Mouse (Mus musculus): Measurements from ENCODE around the gene Arhgdib. TPM values are rescaled to one million over a fixed set of nuclear protein-coding genes. Genes with fewer than 3 reads are reported as not detected.

The Arhgdib gene
- polyA plus RNA-seq, 1 experiment from 2014 or later = 16.6 TPM

DNA sequence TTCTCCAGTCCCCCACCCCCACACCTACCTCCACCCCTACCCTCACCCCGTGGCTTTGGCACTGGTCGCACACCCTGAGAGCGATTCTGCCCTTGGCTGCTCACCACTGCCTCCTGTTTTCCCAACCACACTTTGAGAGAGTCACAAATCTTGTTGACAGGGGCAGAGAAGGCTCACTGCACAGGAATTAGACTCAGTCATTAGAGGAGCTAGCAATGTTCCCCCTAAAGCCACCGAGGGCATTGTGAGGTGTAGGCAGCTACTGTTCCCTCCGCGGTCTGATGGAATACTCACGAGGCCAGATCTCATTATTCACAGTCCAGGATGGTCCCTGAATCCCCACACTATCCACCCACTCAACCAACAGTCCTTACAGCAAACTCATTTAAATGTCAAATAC lies 15.4 kb upstream of the Arhgdib start:
- no peak for DNase-seq
- Histone ChIP-seq H3K4me2 (ENCODE audit: low read length) (no peak overlapping the region), H3K27ac (replicated peaks; ENCODE audit: low read depth, low read length) (no peak overlapping the region), H3K4me3 (replicated peaks; ENCODE audit: low read depth, low read length) (no peak overlapping the region), H3K27me3 (ENCODE audit: control insufficient read depth, insufficient read depth, low read length) (no peaks in the 10 kb centered on the region), H3K9ac (replicated peaks; ENCODE audit: low read length) (no peak overlapping the region), H3K9me3 (ENCODE audit: control insufficient read depth, low read length) (no peaks in the 10 kb centered on the region), H3K4me1 (ENCODE audit: control insufficient read depth, insufficient read depth, low read length) (no peaks in the 10 kb centered on the region), H3K36me3 (ENCODE audit: control insufficient read depth, insufficient read depth, low read length) (no peaks in the 10 kb centered on the region)
- WGBS = 67% methylated on average over 7 of the region's 7 CpGs
- no peak for ATAC-seq (ENCODE audit: low FRiP score, low TSS enrichment)

DNA sequence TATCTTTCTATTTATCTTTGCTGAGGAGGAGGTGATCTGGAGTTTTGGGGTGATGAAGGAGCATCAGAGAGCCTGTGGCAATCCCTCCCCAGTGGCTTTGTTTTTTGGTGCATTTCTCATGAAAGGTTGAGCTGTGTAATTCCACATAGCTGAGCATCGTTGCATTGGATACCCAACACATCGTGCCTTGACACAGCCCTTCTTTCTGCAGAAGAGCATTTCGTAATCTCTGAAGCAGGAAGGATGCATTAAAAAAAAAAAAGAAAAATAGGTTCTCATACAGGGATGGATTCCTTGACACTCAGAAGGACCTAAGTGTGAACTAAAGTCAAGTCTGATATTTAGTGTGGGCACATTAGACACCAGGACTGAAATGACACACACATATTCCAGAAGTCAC lies 13.5 kb upstream of the Arhgdib start:
- DNase-seq (no peak), ATAC-seq (ENCODE audit: low FRiP score, low TSS enrichment) (no peak)
- no peaks in the 10 kb centered on the region for H3K4me1 ChIP-seq (ENCODE audit: control insufficient read depth, insufficient read depth, low read length)
- H3K27me3 ChIP-seq (ENCODE audit: control insufficient read depth, insufficient read depth, low read length) = no peaks in the 10 kb centered on the region
- no peaks in the 10 kb centered on the region for H3K9me3 ChIP-seq (ENCODE audit: control insufficient read depth, low read length)
- no peaks in the 10 kb centered on the region for H3K36me3 ChIP-seq (ENCODE audit: control insufficient read depth, insufficient read depth, low read length)
- no peak overlapping the region for H3K4me2 ChIP-seq (ENCODE audit: low read length)
- H3K27ac ChIP-seq (replicated peaks; ENCODE audit: low read depth, low read length) = no peak overlapping the region
- H3K9ac ChIP-seq (replicated peaks; ENCODE audit: low read length) = no peak overlapping the region
- WGBS = 93% methylated on average over 3 of the region's 3 CpGs
- H3K4me3 ChIP-seq (replicated peaks; ENCODE audit: low read depth, low read length) = no peak overlapping the region

DNA sequence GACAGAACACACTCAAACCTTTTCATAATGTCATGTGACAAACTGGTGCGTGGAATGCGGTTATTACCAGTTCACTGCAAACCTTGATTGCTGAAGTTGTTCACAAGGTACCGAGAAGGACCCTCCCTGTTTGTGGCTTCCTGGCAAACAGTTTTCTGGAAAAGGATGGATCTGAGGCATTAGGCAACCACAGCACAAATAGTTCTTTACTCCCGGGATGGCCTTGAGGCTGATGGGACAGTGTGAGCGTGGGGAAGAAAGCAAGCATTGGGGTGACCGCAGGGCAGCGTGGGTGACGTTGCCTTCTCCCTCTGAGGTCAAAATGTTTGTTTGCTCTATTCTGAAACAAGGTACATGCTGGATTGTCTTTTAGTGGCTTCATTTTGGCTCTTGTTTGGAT lies 13.0 kb upstream of the Arhgdib start:
- H3K4me2 ChIP-seq (ENCODE audit: low read length) = no peak overlapping the region
- no peaks in the 10 kb centered on the region for H3K9me3 ChIP-seq (ENCODE audit: control insufficient read depth, low read length)
- 90% methylated on average over 8 of the region's 8 CpGs for WGBS
- no peaks in the 10 kb centered on the region for H3K36me3 ChIP-seq (ENCODE audit: control insufficient read depth, insufficient read depth, low read length)
- H3K4me3 ChIP-seq (replicated peaks; ENCODE audit: low read depth, low read length) = no peak overlapping the region
- H3K27ac ChIP-seq (replicated peaks; ENCODE audit: low read depth, low read length) = no peak overlapping the region
- ATAC-seq (ENCODE audit: low FRiP score, low TSS enrichment) (no peak), DNase-seq (no peak)
- no peaks in the 10 kb centered on the region for H3K27me3 ChIP-seq (ENCODE audit: control insufficient read depth, insufficient read depth, low read length)
- no peak overlapping the region for H3K9ac ChIP-seq (replicated peaks; ENCODE audit: low read length)
- no peaks in the 10 kb centered on the region for H3K4me1 ChIP-seq (ENCODE audit: control insufficient read depth, insufficient read depth, low read length)

DNA sequence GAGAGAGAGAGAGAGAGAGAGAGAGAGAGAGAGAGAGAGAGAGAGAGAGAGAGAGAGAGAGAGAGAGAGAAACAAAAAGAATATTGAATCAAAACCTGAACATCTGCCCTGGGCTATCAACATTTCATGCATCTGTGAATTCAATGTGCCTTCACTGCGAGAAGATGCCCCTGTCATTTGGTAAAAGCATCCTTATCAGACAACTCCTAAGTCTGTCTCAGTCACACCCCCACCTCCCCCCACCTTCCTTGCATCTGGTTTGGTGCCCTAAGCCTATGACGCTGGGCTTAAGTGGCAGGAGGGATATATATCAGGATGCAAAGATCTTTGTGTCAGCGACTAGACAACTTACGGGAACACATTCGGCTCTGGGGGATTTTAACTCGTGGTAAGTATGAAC lies 12.5 kb upstream of the Arhgdib start:
- no peak overlapping the region for H3K4me2 ChIP-seq (ENCODE audit: low read length)
- WGBS = 84% methylated on average over 6 of the region's 6 CpGs
- no peaks in the 10 kb centered on the region for H3K36me3 ChIP-seq (ENCODE audit: control insufficient read depth, insufficient read depth, low read length)
- no peaks in the 10 kb centered on the region for H3K27me3 ChIP-seq (ENCODE audit: control insufficient read depth, insufficient read depth, low read length)
- H3K4me3 ChIP-seq (replicated peaks; ENCODE audit: low read depth, low read length) = no peak overlapping the region
- DNase-seq = no peak
- H3K27ac ChIP-seq (replicated peaks; ENCODE audit: low read depth, low read length) = no peak overlapping the region
- no peak overlapping the region for H3K9ac ChIP-seq (replicated peaks; ENCODE audit: low read length)
- no peaks in the 10 kb centered on the region for H3K9me3 ChIP-seq (ENCODE audit: control insufficient read depth, low read length)
- no peak for ATAC-seq (ENCODE audit: low FRiP score, low TSS enrichment)
- H3K4me1 ChIP-seq (ENCODE audit: control insufficient read depth, insufficient read depth, low read length) = no peaks in the 10 kb centered on the region

DNA sequence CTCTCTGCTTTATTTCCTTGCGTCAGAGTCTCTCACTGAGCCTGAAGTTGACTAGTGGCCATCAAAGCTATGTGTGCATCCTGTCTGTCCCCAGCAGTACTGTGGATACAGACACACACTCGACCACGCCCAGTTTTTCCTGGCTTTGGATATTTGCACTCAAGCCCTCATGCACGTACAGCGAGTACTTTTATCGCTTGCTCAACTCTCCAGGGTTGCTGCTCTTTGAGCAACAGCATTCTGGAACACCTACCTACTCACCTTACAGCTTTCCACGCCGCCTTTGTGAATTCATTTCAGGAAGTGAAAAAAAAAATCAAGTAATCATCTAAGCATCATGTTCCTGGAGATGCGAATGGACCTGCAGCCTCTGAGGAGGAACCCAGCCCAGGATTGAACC lies 11.2 kb upstream of the Arhgdib start:
- ATAC-seq (ENCODE audit: low FRiP score, low TSS enrichment) (no peak), DNase-seq (no peak)
- 91% methylated on average over 9 of the region's 9 CpGs for WGBS
- no peak overlapping the region for H3K4me2 ChIP-seq (ENCODE audit: low read length)
- H3K9ac ChIP-seq (replicated peaks; ENCODE audit: low read length) = no peak overlapping the region
- no peaks in the 10 kb centered on the region for H3K9me3 ChIP-seq (ENCODE audit: control insufficient read depth, low read length)
- H3K4me3 ChIP-seq (replicated peaks; ENCODE audit: low read depth, low read length) = no peak overlapping the region
- H3K4me1 ChIP-seq (ENCODE audit: control insufficient read depth, insufficient read depth, low read length) = 0 out of 2 replicates have a peak, but pooled peaks cover 2% of the 10 kb centered on the region
- no peaks in the 10 kb centered on the region for H3K36me3 ChIP-seq (ENCODE audit: control insufficient read depth, insufficient read depth, low read length)
- H3K27ac ChIP-seq (replicated peaks; ENCODE audit: low read depth, low read length) = no peak overlapping the region
- H3K27me3 ChIP-seq (ENCODE audit: control insufficient read depth, insufficient read depth, low read length) = no peaks in the 10 kb centered on the region

DNA sequence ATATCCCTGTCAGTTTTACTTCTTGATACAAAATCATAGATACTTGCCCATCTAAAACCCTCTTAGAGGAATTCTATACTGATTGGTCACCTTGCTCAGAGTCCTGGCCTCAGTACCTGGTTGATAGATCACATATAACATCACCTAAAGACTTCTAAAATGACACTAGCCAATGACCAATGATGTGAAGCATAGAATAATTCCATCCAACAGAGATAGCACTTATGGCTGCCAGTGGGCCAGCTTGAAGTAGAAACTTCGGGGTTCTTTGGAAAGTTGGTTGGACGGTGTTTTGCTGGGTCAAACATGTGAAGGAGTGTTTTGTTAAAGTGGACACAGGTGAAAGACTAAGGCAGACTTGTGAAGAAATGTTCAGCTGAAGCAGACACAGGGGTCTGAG lies 8.5 kb upstream of the Arhgdib start:
- no peak overlapping the region for H3K4me3 ChIP-seq (replicated peaks; ENCODE audit: low read depth, low read length)
- no peaks in the 10 kb centered on the region for H3K9me3 ChIP-seq (ENCODE audit: control insufficient read depth, low read length)
- H3K4me2 ChIP-seq (ENCODE audit: low read length) = no peak overlapping the region
- no peaks in the 10 kb centered on the region for H3K27me3 ChIP-seq (ENCODE audit: control insufficient read depth, insufficient read depth, low read length)
- H3K4me1 ChIP-seq (ENCODE audit: control insufficient read depth, insufficient read depth, low read length) = 0 out of 2 replicates have a peak, but pooled peaks cover 6% of the 10 kb centered on the region
- H3K27ac ChIP-seq (replicated peaks; ENCODE audit: low read depth, low read length) = no peak overlapping the region
- no peaks in the 10 kb centered on the region for H3K36me3 ChIP-seq (ENCODE audit: control insufficient read depth, insufficient read depth, low read length)
- 86% methylated on average over 2 of the region's 2 CpGs for WGBS
- no peak for DNase-seq
- ATAC-seq (ENCODE audit: low FRiP score, low TSS enrichment) = no peak
- H3K9ac ChIP-seq (replicated peaks; ENCODE audit: low read length) = no peak overlapping the region

DNA sequence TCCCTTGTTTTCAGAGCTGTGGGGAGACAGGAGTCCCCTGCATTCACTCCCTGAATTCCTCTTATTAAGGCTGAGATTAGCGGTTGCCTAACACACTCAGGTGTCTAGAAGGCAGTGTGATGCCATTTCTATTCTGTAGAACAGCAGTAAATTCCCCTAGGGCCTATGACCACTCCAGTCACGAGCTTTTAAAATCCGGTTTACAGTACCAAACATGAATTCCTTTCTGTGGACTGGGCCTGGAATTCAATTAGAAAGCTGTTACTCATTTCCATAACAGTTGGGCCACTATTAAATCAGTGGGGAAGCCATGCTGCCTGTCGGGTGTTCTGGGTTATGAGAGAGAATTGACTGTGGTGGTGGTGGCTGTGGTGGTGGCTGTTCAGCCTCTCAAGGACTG lies 6.0 kb upstream of the Arhgdib start:
- no peak overlapping the region for H3K4me3 ChIP-seq (replicated peaks; ENCODE audit: low read depth, low read length)
- no peak overlapping the region for H3K4me2 ChIP-seq (ENCODE audit: low read length)
- DNase-seq (no peak), ATAC-seq (ENCODE audit: low FRiP score, low TSS enrichment) (no peak)
- H3K9me3 ChIP-seq (ENCODE audit: control insufficient read depth, low read length) = no peaks in the 10 kb centered on the region
- WGBS = 33% methylated on average over 4 of the region's 4 CpGs
- no peak overlapping the region for H3K9ac ChIP-seq (replicated peaks; ENCODE audit: low read length)
- 0 out of 2 replicates have a peak, but pooled peaks cover 6% of the 10 kb centered on the region for H3K4me1 ChIP-seq (ENCODE audit: control insufficient read depth, insufficient read depth, low read length)
- no peaks in the 10 kb centered on the region for H3K27me3 ChIP-seq (ENCODE audit: control insufficient read depth, insufficient read depth, low read length)
- no peaks in the 10 kb centered on the region for H3K36me3 ChIP-seq (ENCODE audit: control insufficient read depth, insufficient read depth, low read length)
- no peak overlapping the region for H3K27ac ChIP-seq (replicated peaks; ENCODE audit: low read depth, low read length)

DNA sequence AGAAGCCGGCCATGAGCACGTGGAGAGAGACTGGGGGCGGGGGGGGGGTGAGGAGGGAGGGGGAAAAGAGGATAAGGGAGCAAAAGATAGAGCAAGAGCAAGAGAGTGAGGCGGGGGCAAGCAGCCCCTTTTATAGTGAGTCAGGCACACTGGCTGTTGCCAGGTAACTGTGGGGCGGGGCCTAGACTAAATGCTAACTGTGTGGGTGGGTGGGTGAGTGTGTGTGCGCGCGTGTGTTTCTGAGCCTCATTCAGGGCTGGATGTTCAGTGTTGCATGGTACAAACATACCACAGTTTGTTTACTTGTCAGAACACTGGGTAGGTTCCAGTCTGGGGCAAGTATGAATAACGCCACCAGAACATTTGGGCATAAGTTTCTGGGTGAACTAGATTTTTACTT lies 5.2 kb upstream of the Arhgdib start:
- Histone ChIP-seq H3K36me3 (ENCODE audit: control insufficient read depth, insufficient read depth, low read length) (no peaks in the 10 kb centered on the region), H3K4me1 (ENCODE audit: control insufficient read depth, insufficient read depth, low read length) (0 out of 2 replicates have a peak, but pooled peaks cover 6% of the 10 kb centered on the region), H3K27ac (replicated peaks; ENCODE audit: low read depth, low read length) (no peak overlapping the region), H3K9me3 (ENCODE audit: control insufficient read depth, low read length) (no peaks in the 10 kb centered on the region), H3K4me3 (replicated peaks; ENCODE audit: low read depth, low read length) (no peak overlapping the region), H3K4me2 (ENCODE audit: low read length) (no peak overlapping the region), H3K27me3 (ENCODE audit: control insufficient read depth, insufficient read depth, low read length) (no peaks in the 10 kb centered on the region), H3K9ac (replicated peaks; ENCODE audit: low read length) (no peak overlapping the region)
- 47% methylated on average over 9 of the region's 9 CpGs for WGBS
- DNase-seq (peak; percentile 31), ATAC-seq (ENCODE audit: low FRiP score, low TSS enrichment) (no peak)

DNA sequence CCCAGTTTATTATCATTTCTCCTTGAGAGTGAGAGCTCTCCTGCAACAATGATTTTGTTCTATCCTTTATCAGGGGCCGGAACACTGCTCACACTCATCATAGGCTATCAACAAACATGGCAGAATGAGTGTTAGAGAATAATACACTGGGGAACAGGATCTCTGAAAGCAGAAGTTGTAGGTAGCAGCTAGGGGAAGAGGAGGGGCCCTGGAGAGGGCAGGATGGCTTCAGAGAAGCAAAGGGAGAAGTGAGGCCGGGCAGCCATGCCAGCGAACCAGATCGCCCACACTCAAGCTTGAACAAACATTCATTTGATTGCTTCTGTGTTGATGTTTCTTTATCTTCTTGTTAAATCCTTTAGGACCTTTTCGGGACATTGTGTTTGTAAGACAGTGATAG lies 4.5 kb upstream of the Arhgdib start:
- H3K4me3 ChIP-seq (replicated peaks; ENCODE audit: low read depth, low read length) = no peak overlapping the region
- no peaks in the 10 kb centered on the region for H3K36me3 ChIP-seq (ENCODE audit: control insufficient read depth, insufficient read depth, low read length)
- 0 out of 2 replicates have a peak, but pooled peaks cover 9% of the 10 kb centered on the region for H3K4me1 ChIP-seq (ENCODE audit: control insufficient read depth, insufficient read depth, low read length)
- H3K9me3 ChIP-seq (ENCODE audit: control insufficient read depth, low read length) = no peaks in the 10 kb centered on the region
- no peaks in the 10 kb centered on the region for H3K27me3 ChIP-seq (ENCODE audit: control insufficient read depth, insufficient read depth, low read length)
- ATAC-seq (ENCODE audit: low FRiP score, low TSS enrichment) (no peak), DNase-seq (no peak)
- 84% methylated on average over 5 of the region's 5 CpGs for whole genome bisulfite sequencing
- no peak overlapping the region for H3K9ac ChIP-seq (replicated peaks; ENCODE audit: low read length)
- no peak overlapping the region for H3K4me2 ChIP-seq (ENCODE audit: low read length)
- H3K27ac ChIP-seq (replicated peaks; ENCODE audit: low read depth, low read length) = no peak overlapping the region

Measured in midbrain, embryonic 14.5 days (tissue).